Mouse (Mus musculus): ENCODE data around the gene Prr14. TPM values are rescaled to one million over a fixed set of nuclear protein-coding genes. Genes with fewer than 3 reads are reported as not detected.
"Not testable (repeated sequence)": the region's sequence is repeated elsewhere in the genome, so short reads cannot be mapped to it uniquely, and the experiment has no call there.

The Prr14 gene
- total RNA-seq, 1 experiment from 2014 or later = 129 TPM

GRCm38 (mm10) chr7:127470011-127470715, 10.8 kb downstream of the Prr14 start:
- no peak for ATAC-seq (ENCODE audit: extremely low read depth, insufficient number of reproducible peaks, low FRiP score, poor library complexity, severe bottlenecking)

- peak; percentile 92 for ATAC-seq (ENCODE audit: extremely low read depth, insufficient number of reproducible peaks, low FRiP score, poor library complexity, severe bottlenecking)
Measured at GRCm38 (mm10) chr7:127470743-127471645, 11.6 kb downstream of the Prr14 start.

GRCm38 (mm10) chr7:127471646-127472010, 12.2 kb downstream of the Prr14 start:
- no peak for ATAC-seq (ENCODE audit: extremely low read depth, insufficient number of reproducible peaks, low FRiP score, poor library complexity, severe bottlenecking)

- no peak for ATAC-seq (ENCODE audit: extremely low read depth, insufficient number of reproducible peaks, low FRiP score, poor library complexity, severe bottlenecking)
Measured at GRCm38 (mm10) chr7:127472060-127472459, 12.6 kb downstream of the Prr14 start.

- ATAC-seq (ENCODE audit: extremely low read depth, insufficient number of reproducible peaks, low FRiP score, poor library complexity, severe bottlenecking) = no peak
Measured at GRCm38 (mm10) chr7:127473705-127474104, 14.3 kb downstream of the Prr14 start.

GRCm38 (mm10) chr7:127474378-127475070, 15.1 kb downstream of the Prr14 start:
- no peak for ATAC-seq (ENCODE audit: extremely low read depth, insufficient number of reproducible peaks, low FRiP score, poor library complexity, severe bottlenecking)

- no peak for ATAC-seq (ENCODE audit: extremely low read depth, insufficient number of reproducible peaks, low FRiP score, poor library complexity, severe bottlenecking)
Measured at GRCm38 (mm10) chr7:127475186-127475740, 15.9 kb downstream of the Prr14 start.

- ATAC-seq (ENCODE audit: extremely low read depth, insufficient number of reproducible peaks, low FRiP score, poor library complexity, severe bottlenecking) = no peak
Measured at GRCm38 (mm10) chr7:127476336-127476735, 16.9 kb downstream of the Prr14 start.

- ATAC-seq (ENCODE audit: extremely low read depth, insufficient number of reproducible peaks, low FRiP score, poor library complexity, severe bottlenecking) = no peak
Measured at GRCm38 (mm10) chr7:127476855-127477254, 17.4 kb downstream of the Prr14 start.

GRCm38 (mm10) chr7:127477687-127478634, 18.6 kb downstream of the Prr14 start:
- ATAC-seq (ENCODE audit: extremely low read depth, insufficient number of reproducible peaks, low FRiP score, poor library complexity, severe bottlenecking) = peak; percentile 74

GRCm38 (mm10) chr7:127478635-127479317, 19.4 kb downstream of the Prr14 start, which contains the start of gene Fbrs:
TSS of gene Fbrs (plus strand) at chr7:127479199.
- peak; percentile 28 for ATAC-seq (ENCODE audit: extremely low read depth, insufficient number of reproducible peaks, low FRiP score, poor library complexity, severe bottlenecking)

GRCm38 (mm10) chr7:127479318-127480225, 20.2 kb downstream of the Prr14 start:
- ATAC-seq (ENCODE audit: extremely low read depth, insufficient number of reproducible peaks, low FRiP score, poor library complexity, severe bottlenecking) = no peak

- no peak for ATAC-seq (ENCODE audit: extremely low read depth, insufficient number of reproducible peaks, low FRiP score, poor library complexity, severe bottlenecking)
Measured at GRCm38 (mm10) chr7:127480321-127480720, 20.9 kb downstream of the Prr14 start.

- no peak for ATAC-seq (ENCODE audit: extremely low read depth, insufficient number of reproducible peaks, low FRiP score, poor library complexity, severe bottlenecking)
Measured at GRCm38 (mm10) chr7:127485416-127485815, 26.0 kb downstream of the Prr14 start.

GRCm38 (mm10) chr7:127488364-127488763, 29.0 kb downstream of the Prr14 start:
- ATAC-seq (ENCODE audit: extremely low read depth, insufficient number of reproducible peaks, low FRiP score, poor library complexity, severe bottlenecking) = not testable (repeated sequence)

GRCm38 (mm10) chr7:127489982-127490381, 30.6 kb downstream of the Prr14 start:
- ATAC-seq (ENCODE audit: extremely low read depth, insufficient number of reproducible peaks, low FRiP score, poor library complexity, severe bottlenecking) = no peak

GRCm38 (mm10) chr7:127491846-127492245, 32.4 kb downstream of the Prr14 start:
- ATAC-seq (ENCODE audit: extremely low read depth, insufficient number of reproducible peaks, low FRiP score, poor library complexity, severe bottlenecking) = no peak

All from neutrophil, adult 5-6 weeks (primary cell).